Mouse (Mus musculus): ENCODE measurements around the gene Snx8. TPM values are rescaled to one million over a fixed set of nuclear protein-coding genes. Genes with fewer than 3 reads are reported as not detected.

The Snx8 gene
- total RNA-seq, 2 experiments from 2014 or later: 7.3 to 8.9 TPM

DNA sequence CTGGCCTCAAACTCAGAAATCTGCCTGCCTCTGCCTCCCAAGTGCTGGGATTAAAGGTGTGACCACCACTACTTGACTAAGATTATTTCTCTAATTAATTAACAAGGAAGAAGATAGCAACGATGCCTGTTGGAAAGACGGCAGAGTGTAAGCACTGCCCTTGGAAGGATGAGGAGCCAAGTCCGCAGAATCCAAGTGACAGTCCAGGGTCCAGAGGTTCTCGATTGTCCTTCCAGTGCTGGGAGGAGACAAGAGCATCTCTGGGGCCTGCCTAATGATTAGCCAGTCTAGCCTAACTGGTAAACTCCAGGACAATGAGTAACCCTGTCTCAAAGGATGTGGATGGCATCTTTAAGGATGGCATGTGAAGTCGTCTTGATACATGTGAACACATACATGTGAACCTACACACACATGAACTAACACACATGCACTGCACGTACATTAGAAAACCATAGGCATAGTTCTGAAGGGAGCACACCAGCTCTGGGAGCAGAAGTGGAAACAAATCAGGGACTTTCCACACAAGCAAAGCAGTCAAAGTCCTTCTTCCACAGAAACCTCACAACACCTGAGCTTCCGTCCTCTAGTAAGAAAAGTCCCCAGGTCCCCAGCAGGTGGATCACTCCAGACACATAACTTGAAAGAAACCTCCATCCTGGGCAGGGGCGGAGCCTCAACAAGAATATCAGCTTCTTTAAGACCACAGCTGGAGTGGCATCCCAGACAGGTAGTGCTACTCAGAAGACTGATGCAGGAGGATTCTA, 38.1 kb downstream of the Snx8 start:
- no peak for ATAC-seq (replicated peaks; ENCODE audit: poor library complexity, severe bottlenecking)

- peak; percentile 70 for ATAC-seq (replicated peaks; ENCODE audit: poor library complexity, severe bottlenecking)
These were observed 39.2 kb downstream of the Snx8 start for GRCm38 (mm10) chr5:140349882-140350281.

DNA sequence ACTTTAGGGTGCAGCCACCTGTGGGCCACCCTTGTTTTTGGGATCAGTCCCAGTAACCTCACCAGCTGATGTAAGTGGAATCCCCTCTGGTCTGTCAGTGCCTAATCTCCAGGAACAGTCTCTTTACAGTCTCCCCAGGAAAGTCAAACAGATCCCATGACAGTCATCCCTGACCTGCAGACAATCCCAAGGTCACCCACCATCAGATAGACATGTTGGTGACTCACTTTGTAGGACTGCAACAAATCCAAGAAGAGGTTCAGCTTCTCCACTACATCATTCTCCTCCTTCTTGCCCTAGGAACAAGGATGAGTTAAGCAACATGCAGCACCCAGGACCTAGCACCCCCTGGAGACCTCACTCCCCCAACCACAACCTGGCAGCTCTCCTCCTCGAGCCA, 43.0 kb downstream of the Snx8 start:
- ATAC-seq (replicated peaks; ENCODE audit: poor library complexity, severe bottlenecking): no peak

- no peak for ATAC-seq (replicated peaks; ENCODE audit: poor library complexity, severe bottlenecking)
These were observed 43.8 kb downstream of the Snx8 start for GRCm38 (mm10) chr5:140345244-140345643.

GRCm38 (mm10) chr5:140342880-140343279, 46.2 kb downstream of the Snx8 start:
- no peak for ATAC-seq (replicated peaks; ENCODE audit: poor library complexity, severe bottlenecking)

DNA sequence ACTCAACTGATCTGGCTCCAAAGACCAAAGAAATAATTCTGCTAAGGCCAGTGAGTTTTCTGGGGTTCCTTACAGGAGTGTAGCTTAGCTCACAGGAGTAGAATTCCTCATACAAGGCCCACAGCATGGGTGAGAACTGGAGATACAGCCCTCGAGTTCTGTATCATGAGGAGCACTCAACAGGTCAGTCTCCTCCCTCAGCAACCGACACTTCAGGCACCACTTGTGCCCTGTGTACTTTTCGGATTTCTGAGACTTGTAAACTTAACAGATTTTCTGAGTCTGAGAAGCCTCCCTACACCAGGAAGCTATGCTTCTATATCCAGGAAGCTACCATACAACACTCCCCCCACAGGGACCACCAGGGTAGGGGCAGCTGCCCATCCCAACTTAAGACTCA, 49.2 kb downstream of the Snx8 start:
- no peak for ATAC-seq (replicated peaks; ENCODE audit: poor library complexity, severe bottlenecking)

- no peak for ATAC-seq (replicated peaks; ENCODE audit: poor library complexity, severe bottlenecking)
These were observed 50.3 kb downstream of the Snx8 start for GRCm38 (mm10) chr5:140338779-140339178.

DNA sequence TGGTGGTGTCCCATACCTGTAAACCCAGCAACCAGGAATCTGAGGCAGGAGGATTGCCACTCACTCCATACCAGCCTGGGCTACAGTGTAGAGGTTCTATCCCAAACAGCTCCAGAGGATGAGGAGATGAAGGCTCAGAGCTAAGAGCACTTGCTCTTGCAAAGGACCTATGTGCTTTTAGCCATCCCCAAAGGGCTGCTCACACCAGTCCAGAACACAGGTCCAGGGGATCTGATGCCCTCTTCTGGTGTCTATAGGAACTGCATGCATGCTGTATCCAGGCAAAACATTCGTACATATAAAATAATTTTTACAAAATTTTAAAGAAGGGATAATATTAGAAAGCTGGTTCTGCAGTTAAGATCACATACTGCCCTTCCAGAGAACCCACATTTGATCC, 52.4 kb downstream of the Snx8 start:
- ATAC-seq (replicated peaks; ENCODE audit: poor library complexity, severe bottlenecking): no peak

DNA sequence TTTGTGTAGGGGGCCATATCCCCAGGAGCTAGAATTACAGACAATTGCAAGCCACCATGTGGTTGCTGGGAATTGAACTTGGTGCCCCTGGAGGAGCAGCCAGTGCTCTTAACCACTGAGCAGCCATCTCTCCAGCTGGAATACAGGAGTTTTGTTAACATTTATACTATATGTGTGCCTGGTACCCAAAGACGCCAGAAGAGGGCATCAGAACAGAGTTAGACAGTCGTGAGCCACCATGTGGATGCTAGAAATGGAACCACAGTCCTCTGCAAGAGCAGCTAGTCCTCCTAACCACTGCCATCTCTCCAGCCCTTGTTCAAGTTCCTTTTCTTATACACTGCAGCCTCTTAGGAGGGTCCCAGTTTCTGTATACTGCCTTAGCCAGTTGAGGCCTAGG, 55.4 kb downstream of the Snx8 start:
- peak; percentile 40 for ATAC-seq (replicated peaks; ENCODE audit: poor library complexity, severe bottlenecking)

- no peak for ATAC-seq (replicated peaks; ENCODE audit: poor library complexity, severe bottlenecking)
These were observed 56.5 kb downstream of the Snx8 start for GRCm38 (mm10) chr5:140332519-140332918.

DNA sequence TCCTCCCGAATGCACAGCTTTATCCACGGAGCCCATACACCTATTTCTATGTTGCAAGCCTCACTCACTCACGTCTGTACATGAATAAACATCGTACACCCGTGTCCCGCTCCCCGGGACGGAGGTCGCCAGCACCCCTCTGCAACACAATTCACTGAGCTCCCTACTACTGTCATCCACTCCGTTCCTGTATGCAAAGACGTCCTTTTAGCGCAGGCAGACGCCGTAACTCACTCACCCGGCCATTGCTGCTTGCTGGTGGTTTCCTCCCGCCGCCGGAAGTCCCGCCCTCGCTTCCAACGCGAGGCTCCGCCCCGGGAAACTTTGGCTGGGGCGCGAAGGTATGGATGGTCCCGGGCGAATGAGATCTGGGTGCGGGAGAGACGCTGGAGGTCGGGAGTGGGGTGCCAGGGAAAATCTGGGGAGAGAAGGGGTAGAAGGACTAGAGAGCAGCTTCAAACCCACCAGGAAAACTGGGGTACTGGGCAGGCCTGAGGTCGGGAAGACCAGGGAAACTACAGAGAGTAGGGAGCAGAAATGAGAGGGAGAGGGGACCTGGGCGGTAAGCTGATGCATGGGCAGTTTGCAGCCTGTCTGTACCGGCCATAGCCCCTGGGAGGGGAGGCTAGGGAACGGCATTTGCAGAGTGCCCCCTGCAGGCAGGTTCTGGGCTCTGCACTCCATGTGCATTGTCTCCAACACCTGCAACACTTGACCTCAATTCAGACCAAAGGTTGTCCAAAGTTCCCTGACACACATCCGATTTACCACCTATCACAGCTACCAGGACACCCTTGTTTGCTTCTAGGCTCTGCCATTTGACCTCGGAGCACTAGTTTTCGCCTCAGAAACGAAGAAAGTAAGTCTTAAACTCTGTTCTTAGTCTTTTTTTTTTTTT, 57.2 kb downstream of the Snx8 start, which contains the start of gene Mrm2:
Gene Mrm2, minus strand, starts transcription at position 284 of the 898 bp plus-strand sequence.
- ATAC-seq (replicated peaks; ENCODE audit: poor library complexity, severe bottlenecking): peak; percentile 86

- ATAC-seq (replicated peaks; ENCODE audit: poor library complexity, severe bottlenecking): no peak
These were observed 65.0 kb downstream of the Snx8 start for GRCm38 (mm10) chr5:140324058-140324457.

DNA sequence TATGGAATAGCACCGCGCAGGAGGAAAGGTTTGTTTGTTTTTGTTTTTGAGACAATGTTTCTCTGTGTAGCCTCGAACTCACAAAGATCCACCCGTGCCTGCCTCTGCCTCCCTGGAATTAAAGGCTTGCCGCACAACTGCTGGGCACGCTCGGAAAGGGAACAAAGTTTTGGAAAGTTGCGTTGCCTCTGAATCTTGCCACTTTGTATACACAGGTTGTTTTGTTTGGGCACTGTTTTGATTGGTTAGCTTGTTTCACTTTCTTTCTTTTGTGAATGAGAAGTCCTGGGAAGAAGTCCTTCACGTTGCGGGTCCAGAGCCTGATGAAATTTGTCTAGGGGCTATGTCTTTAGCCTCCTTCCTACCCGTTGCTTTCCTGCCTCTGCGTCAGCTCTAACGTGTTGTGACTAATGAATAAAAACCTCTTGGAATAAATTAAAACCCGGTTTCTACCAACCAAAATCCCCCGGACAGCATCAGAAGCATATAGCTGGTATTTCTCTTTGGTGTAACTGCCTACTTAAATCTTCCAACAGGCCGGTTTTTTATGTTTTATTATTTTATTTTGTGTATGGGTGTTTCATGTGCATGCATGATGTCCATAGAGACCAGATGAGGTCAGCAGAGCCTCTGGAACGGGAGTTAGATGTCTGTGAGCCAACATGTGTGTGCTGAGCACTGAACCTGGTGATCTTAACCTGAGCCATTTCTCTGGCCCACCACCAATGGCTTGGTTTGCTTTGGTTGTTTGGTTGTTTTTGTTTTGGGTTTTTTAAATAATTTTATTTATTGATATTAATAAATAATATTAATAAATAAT, 67.1 kb downstream of the Snx8 start:
- peak; percentile 32 for ATAC-seq (replicated peaks; ENCODE audit: poor library complexity, severe bottlenecking)

GRCm38 (mm10) chr5:140321042-140321755, 67.9 kb downstream of the Snx8 start, which contains the start of the genes Mad1l1 and Nudt1:
TSS of gene Mad1l1 (minus strand) at chr5:140321552.
TSS of gene Nudt1 (plus strand) at chr5:140321656.
- ATAC-seq (replicated peaks; ENCODE audit: poor library complexity, severe bottlenecking): peak; percentile 96

- no peak for ATAC-seq (replicated peaks; ENCODE audit: poor library complexity, severe bottlenecking)
These were observed 72.3 kb downstream of the Snx8 start for GRCm38 (mm10) chr5:140316716-140317115.

- no peak for ATAC-seq (replicated peaks; ENCODE audit: poor library complexity, severe bottlenecking)
These were observed 81.5 kb downstream of the Snx8 start for GRCm38 (mm10) chr5:140307602-140308001.

- no peak for ATAC-seq (replicated peaks; ENCODE audit: poor library complexity, severe bottlenecking)
These were observed 83.0 kb downstream of the Snx8 start for GRCm38 (mm10) chr5:140306016-140306415.

DNA sequence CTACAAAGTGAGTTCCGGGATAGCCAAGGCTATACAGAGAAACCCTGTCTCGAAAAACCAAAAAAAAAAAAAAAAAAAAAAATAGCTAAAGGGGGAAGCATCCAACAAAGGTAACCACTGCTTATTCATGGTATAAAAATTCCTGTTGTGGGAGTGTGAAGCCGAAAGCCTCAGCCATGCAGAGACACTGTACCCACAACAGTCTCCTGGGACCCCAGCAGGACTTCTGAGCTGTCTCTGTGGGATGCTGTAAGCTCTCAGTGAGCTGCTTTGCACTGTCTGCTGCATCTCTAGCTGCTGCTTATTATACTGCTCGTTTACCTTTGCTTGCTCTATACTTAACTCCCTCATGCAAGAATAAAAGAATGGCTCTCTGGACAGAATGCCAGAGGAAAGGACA, 90.8 kb downstream of the Snx8 start:
- ATAC-seq (replicated peaks; ENCODE audit: poor library complexity, severe bottlenecking): no peak

DNA sequence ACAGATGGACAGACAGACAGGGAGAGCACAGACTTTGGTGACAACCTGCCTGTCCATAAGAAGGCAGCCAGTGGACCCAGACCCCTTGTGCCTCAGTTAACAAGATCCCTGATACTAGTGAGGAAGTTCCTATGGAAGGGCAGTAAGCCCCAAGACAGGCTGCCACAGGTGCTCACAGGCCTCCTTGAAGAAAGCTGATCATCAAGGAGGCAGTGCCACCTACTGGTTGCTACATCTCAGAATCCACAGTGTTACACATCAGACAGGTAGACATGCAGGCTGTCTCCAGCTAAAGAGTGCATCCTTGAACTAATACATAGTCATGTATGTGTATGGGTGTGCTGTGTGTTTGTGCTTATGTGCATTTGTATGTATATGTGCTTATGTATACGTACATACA, 96.9 kb downstream of the Snx8 start:
- peak; percentile 40; the same call in 1 of the 2 replicates for ATAC-seq (replicated peaks; ENCODE audit: poor library complexity, severe bottlenecking)

Data from granulocyte monocyte progenitor cell, adult 5-6 weeks (primary cell).